Mouse (Mus musculus) heart, embryonic 11.5 days (tissue): Measurements from ENCODE around the gene Spata25. TPM values are rescaled to one million over a fixed set of nuclear protein-coding genes. Genes with fewer than 3 reads are reported as not detected.

Source experiments
- ATAC-seq: fragments of 200-750 bp; cut with Nextera tagmentation; replicated peaks from 2 replicates; pipeline ENCODE4 v1.8.0; 2017; ENCODE audit warnings: moderate library complexity; ENCODE audit not compliant: insufficient number of reproducible peaks, low FRiP score, low TSS enrichment
- H3K27ac ChIP-seq: fragments of 300-500 bp; sonication (generic); 2 replicates; pipeline ENCODE4 v1.5.1; 2014; ENCODE audit warnings: mild to moderate bottlenecking, low read depth, low read length
- H3K27me3 ChIP-seq: fragments of 300-500 bp; sonication (generic); 2 replicates; pipeline ENCODE4 v1.6.1; 2014; ENCODE audit warnings: mild to moderate bottlenecking, low read length, mixed read lengths; ENCODE audit not compliant: control insufficient read depth, insufficient read depth
- H3K36me3 ChIP-seq: fragments of 300-500 bp; sonication (generic); 2 replicates; pipeline ENCODE4 v1.6.1; 2014; ENCODE audit warnings: mild to moderate bottlenecking, low read length, moderate library complexity, mixed read lengths; ENCODE audit not compliant: control insufficient read depth, insufficient read depth
- H3K4me1 ChIP-seq: fragments of 300-500 bp; sonication (generic); 2 replicates; pipeline ENCODE4 v1.6.1; 2014; ENCODE audit warnings: low read length; ENCODE audit not compliant: control insufficient read depth, insufficient read depth
- H3K4me2 ChIP-seq: fragments of 300-500 bp; sonication (generic); 2 replicates; pipeline ENCODE4 v1.6.1; 2014; ENCODE audit warnings: mild to moderate bottlenecking, moderate library complexity
- H3K4me3 ChIP-seq: fragments of 300-500 bp; sonication (generic); 2 replicates; pipeline ENCODE4 v1.5.1; 2014; ENCODE audit warnings: low read depth, low read length
- H3K9ac ChIP-seq: fragments of 300-500 bp; sonication (generic); 2 replicates; pipeline ENCODE4 v1.6.1; 2014; ENCODE audit warnings: mild to moderate bottlenecking, low read depth, low read length, moderate library complexity
- H3K9me3 ChIP-seq: fragments of 300-500 bp; sonication (generic); replicated peaks from 2 replicates; pipeline ENCODE4 v1.6.1; 2016; ENCODE audit warnings: low read length; ENCODE audit not compliant: control insufficient read depth
- WGBS: fragments of 180-500 bp; shearing (Covaris S2); extraction: QIAGEN DNeasy Blood & Tissue Kit; methylation state at CpG from one replicate; pipeline ENCODE4 v1.1.7; 2014; ENCODE audit not compliant: insufficient replicate concordance; 5-methylcytosine and 5-hydroxymethylcytosine counted together
- polyA plus RNA-seq: library from polyadenylated mRNA; unstranded; fragments of >200 nt; fragmentation: Nextera tagmentation; extraction: Ambion mirVana; gene quantifications from 2 replicates; pipeline ENCODE4 v1.2.1, GENCODE M21; 2014

Spata25 gene
- polyA plus RNA-seq, 1 experiment from 2014 or later = not detected

- Histone ChIP-seq H3K36me3 (peaks cover 7% of the 10 kb centered on the region), H3K27me3 (peaks cover 7% of the 10 kb centered on the region), H3K27ac (no peak overlapping the region), H3K4me3 (no peak overlapping the region), H3K4me1 (peaks cover 3% of the 10 kb centered on the region), H3K9ac (no peak overlapping the region), H3K4me2 (no peak overlapping the region), H3K9me3 (no peaks in the 10 kb centered on the region)
- 56% methylated on average over 17 of the region's 17 CpGs for WGBS
- ATAC-seq = no peak
These were observed 51.5 kb downstream of the Spata25 start for GRCm38 (mm10) chr2:164776801-164777200.

Other genes with a start within 250 kb of the Spata25 start
- gene Wfdc6a, start 243.1 kb downstream of the Spata25 start, polyA plus RNA-seq = not detected in 2 replicates
- not detected in 2 replicates for gene Eppin, start 234.9 kb downstream of the Spata25 start, polyA plus RNA-seq
- not detected in 2 replicates for gene Wfdc6b, start 215.0 kb downstream of the Spata25 start, polyA plus RNA-seq
- gene Wfdc8, start 214.9 kb downstream of the Spata25 start, polyA plus RNA-seq = not detected in 2 replicates
- gene Wfdc16, start 189.7 kb downstream of the Spata25 start, polyA plus RNA-seq = not detected in 2 replicates
- gene Wfdc10, start 172.5 kb downstream of the Spata25 start, polyA plus RNA-seq = 0.53 TPM in 1 of 2 replicates, not detected in the other
- not detected in 2 replicates for gene Wfdc9, start 172.0 kb downstream of the Spata25 start, polyA plus RNA-seq
- not detected in 2 replicates for gene Wfdc11, start 154.4 kb downstream of the Spata25 start, polyA plus RNA-seq
- not detected in 2 replicates for gene Wfdc13, start 143.4 kb downstream of the Spata25 start, polyA plus RNA-seq
- not detected in 2 replicates for gene Spint4, start 130.0 kb downstream of the Spata25 start, polyA plus RNA-seq
- not detected in 2 replicates for gene Spint5, start 113.2 kb downstream of the Spata25 start, polyA plus RNA-seq
- 0.19 TPM in 1 of 2 replicates, not detected in the other for gene Wfdc3, start 82.6 kb downstream of the Spata25 start, polyA plus RNA-seq
- gene Dnttip1, start 82.6 kb downstream of the Spata25 start, polyA plus RNA-seq = 52.6 and 57.3 TPM in 2 replicates
- gene Ube2c, start 58.6 kb downstream of the Spata25 start, polyA plus RNA-seq = 449 and 506 TPM in 2 replicates
- gene Tnnc2, start 48.6 kb downstream of the Spata25 start, polyA plus RNA-seq = 0.48 and 1.4 TPM in 2 replicates
- gene Snx21, start 42.7 kb downstream of the Spata25 start, polyA plus RNA-seq = 25.1 and 27.2 TPM in 2 replicates
- 15.1 and 16.8 TPM in 2 replicates for gene Acot8, start 23.7 kb downstream of the Spata25 start, polyA plus RNA-seq
- gene Zswim3, start 23.4 kb downstream of the Spata25 start, polyA plus RNA-seq = 7.2 and 7.4 TPM in 2 replicates
- gene Zswim1, start 5.9 kb downstream of the Spata25 start, polyA plus RNA-seq = 11.4 and 11.7 TPM in 2 replicates
- 143 and 149 TPM in 2 replicates for gene Ctsa, start 4.3 kb upstream of the Spata25 start, polyA plus RNA-seq
- gene Neurl2, start 4.9 kb upstream of the Spata25 start, polyA plus RNA-seq = 41.9 and 43.2 TPM in 2 replicates
- gene Pltp, start 29.2 kb upstream of the Spata25 start, polyA plus RNA-seq = 10.4 and 10.8 TPM in 2 replicates
- 50.1 and 54.8 TPM in 2 replicates for gene Pcif1, start 50.8 kb upstream of the Spata25 start, polyA plus RNA-seq
- gene Zfp335, start 83.2 kb upstream of the Spata25 start, polyA plus RNA-seq = 8.8 and 8.9 TPM in 2 replicates
- 0.16 and 0.46 TPM in 2 replicates for gene Mmp9, start 112.2 kb upstream of the Spata25 start, polyA plus RNA-seq
- 1.0 and 1.6 TPM in 2 replicates for gene Slc12a5, start 132.3 kb upstream of the Spata25 start, polyA plus RNA-seq
- 36.0 and 39.8 TPM in 2 replicates for gene Ncoa5, start 206.3 kb upstream of the Spata25 start, polyA plus RNA-seq
- gene Cd40, start 227.1 kb upstream of the Spata25 start, polyA plus RNA-seq = 9.6 and 9.7 TPM in 2 replicates